Mouse (Mus musculus): ENCODE measurements at regions not wholly inside any gene's neighbourhood (a gene's known extent, or its start where the extent isn't known, plus 50 kb on each side); places are given as distances from the start of the nearest gene placed in this dataset.

GRCm38 (mm10) chr3:148537669-148538271, 452.6 kb downstream of the Adgrl2 start:
- TF ChIP-seq POLR2AphosphoS2 (IDR thresholded peaks at IDR 0.05; ENCODE audit: insufficient read length, low read depth), result no peak
- no peak for TF ChIP-seq USF1 (IDR thresholded peaks at IDR 0.05; ENCODE audit: low read depth)
- no peak for TF ChIP-seq TCF12 (IDR thresholded peaks at IDR 0.05; ENCODE audit: insufficient read depth, poor library complexity, severe bottlenecking)
- TF ChIP-seq POLR2A (IDR thresholded peaks at IDR 0.05; ENCODE audit: insufficient read length, low read depth), result no peak
- no peak for TF ChIP-seq SRF (IDR thresholded peaks at IDR 0.05; ENCODE audit: control insufficient read depth, insufficient read length, low read depth)
- TF ChIP-seq REST (IDR thresholded peaks at IDR 0.05; ENCODE audit: insufficient read depth, insufficient read length), result no peak
- TF ChIP-seq E2F4 (IDR thresholded peaks at IDR 0.05; ENCODE audit: insufficient read depth), result no peak
- TF ChIP-seq MAX (IDR thresholded peaks at IDR 0.05; ENCODE audit: low read depth), result no peak
- TF ChIP-seq TCF3 (IDR thresholded peaks at IDR 0.05; ENCODE audit: insufficient read length, low read depth), result no peak
- no peak for TF ChIP-seq CEBPB (IDR thresholded peaks at IDR 0.05; ENCODE audit: insufficient read depth, poor library complexity, severe bottlenecking)
- no peak for TF ChIP-seq MYOG (IDR thresholded peaks at IDR 0.05; ENCODE audit: control insufficient read depth in 1 of 3, insufficient read depth in 1 of 3, insufficient read length in 2 of 3, low read depth in 2 of 3)
- no peak for TF ChIP-seq MYOD1 (IDR thresholded peaks at IDR 0.05; ENCODE audit: control insufficient read depth in 1 of 3, insufficient read length in 2 of 3, low read depth in 2 of 3)
